Mouse (Mus musculus) layer of hippocampus, postnatal 36 days (tissue): ENCODE data around the gene Dst. TPM values are rescaled to one million over a fixed set of nuclear protein-coding genes. Genes with fewer than 3 reads are reported as not detected.

ENCODE experiments used
- DNase-seq, 2 experiments: peaks; one replicate each; pipeline ENCODE4 v3.0.0; 2022
- total RNA-seq, 2 experiments: library from RNA; stranded (reverse); gene quantifications; 2 replicates each; pipeline ENCODE4 v1.2.3; 2021

The Dst gene
- 100 to 1,000 TPM; 200 to 227 TPM for total RNA-seq

DNA sequence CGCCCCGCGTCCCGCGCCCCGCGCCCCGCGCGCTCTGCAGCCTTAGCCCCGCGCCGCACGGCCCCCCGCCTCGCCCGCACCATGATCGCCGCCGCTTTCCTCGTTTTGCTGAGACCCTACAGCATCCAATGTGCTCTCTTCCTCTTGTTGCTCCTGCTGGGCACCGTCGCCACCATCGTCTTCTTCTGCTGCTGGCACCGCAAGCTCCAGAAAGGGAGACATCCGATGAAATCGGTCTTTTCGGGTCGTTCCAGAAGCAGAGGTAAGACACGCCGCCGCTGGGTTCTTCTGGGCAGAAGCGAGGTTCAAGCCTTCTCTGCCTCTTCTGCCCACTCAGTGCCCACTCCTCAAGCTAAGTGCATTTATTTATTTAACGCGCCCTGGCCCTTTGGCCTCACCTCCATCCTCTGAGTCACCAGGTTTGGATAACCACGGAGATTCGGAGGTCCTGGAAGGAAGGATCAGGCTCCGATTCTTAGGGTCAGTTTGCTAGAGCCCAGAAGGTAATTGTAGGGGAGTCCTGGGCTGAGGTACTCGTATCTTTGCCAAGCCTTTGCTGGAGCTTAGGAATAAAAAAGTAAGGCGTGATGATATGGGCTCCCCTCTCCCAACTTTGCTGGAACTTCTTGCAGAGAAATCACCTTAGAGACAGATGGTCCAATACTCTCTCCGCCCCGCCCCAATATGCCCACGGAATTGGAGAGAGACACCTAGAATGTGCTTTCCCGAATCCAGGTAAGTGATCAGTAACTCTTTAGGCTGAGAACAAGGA is at the start of gene Dst:
Gene Dst, plus strand, starts transcription at position 35 of the 772 bp plus-strand sequence.
- no peak for DNase-seq

DNA sequence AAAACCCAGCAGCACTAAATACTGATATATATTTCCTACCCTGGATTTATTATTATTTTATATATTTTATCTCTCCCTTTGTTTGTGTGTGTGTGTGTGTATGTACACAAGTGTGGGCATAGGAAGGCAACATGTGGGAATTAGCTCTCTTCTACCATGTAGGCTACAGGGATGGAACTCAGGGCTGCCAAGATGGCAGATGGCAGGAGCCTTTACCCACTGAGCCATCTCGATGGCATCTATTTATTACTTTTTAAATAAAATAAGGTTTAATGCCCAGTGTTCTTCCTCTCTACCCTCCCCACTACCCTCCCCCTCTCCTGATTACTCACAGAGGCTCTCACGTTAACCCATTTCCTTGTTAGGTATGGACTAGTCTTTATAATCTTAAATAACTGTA is 39.0 kb upstream of the Dst start:
- no peak for DNase-seq

DNA sequence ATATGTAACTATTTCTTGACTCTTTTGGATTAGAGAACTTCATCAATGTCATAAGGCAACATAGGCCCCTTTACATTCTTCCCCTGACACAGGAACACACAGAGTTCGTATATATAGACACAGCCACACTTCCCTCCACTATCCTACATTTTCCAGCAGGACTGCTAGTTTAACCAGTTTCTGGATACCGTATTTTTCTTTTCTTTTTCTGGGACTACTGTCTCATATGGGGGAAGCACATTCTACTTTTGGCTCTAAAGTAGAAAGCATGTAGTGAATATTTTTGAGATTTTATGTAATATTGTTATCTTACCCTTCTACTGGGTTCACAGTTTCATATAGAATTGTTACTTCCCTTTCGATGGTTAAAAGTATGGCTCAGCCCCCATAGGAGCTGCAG is 38.6 kb upstream of the Dst start:
- DNase-seq = no peak

DNA sequence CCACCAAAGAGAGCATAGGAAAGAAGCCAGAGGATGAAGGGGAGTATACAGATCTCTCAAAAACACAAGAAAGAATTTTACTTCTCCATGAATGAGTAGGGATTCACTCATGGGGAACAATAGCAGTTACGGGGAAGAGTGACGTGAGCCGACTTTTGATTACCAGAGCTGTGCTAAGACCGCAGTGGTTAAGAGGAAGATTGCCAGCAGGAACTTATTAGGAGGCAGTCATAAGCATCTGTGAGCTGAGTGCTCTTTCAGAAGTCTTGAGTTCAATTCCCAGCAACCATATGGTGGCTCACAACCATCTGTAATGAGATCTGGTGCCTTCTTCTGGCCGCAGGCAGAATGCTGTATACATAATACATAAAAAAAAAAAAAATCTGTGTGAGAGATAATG is 34.5 kb upstream of the Dst start:
- DNase-seq = no peak

DNA sequence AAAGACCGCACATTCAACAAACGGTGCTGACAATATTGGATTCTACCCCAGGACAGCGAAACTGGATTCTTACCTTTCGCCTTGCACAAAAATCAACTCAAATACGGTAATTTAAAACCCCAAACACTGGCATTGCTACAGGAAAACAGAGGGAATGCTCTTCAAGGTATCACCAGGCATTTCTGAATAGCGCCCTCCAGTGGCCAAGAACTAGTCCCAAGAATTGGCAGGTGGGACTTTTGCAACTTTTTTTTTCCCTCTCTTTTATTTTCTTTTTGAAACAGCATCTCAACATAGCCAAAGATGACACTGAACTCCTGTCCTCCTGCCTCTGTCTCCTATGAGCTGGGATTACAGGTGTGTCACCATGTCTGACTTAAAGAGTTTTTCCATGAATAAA is 32.3 kb upstream of the Dst start:
- no peak for DNase-seq

DNA sequence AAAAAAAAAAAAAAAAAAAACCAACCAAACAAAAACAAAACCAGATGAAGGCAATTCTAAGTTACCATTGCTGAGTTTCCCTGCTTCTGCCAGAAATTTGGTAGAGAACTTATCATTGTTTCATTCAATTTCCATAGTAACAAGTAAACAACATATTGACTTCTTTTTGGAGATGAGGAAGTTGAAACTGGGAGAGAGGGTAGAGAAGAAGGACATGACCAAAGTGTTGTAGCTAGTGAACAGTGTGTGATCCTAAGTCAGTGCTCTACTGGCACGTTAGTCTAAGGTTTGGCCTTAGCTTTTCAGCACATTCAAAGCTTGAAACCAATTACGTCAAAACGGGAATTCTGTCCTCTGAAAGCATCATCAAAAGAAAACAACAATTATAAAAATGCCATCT is 31.6 kb upstream of the Dst start:
- DNase-seq = no peak

DNA sequence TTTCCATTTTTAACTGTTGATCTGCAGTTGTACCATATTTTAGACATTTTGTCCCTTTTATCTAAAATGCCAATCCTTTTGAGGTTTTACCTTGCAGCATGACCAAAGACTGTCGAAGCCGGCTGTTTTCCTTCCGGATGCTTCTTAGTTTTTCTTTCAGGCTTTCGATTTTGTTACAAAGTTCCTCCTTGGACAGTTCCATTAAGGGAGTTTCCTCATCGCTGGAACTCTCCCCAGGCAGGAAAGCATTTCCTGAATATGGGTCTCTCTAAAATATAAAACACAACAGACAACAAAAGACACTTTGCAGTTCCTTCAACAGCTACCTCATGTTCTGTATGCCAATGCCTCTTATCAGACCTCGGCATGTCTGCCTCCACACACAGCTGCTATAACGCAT is 29.9 kb upstream of the Dst start:
- DNase-seq = no peak

DNA sequence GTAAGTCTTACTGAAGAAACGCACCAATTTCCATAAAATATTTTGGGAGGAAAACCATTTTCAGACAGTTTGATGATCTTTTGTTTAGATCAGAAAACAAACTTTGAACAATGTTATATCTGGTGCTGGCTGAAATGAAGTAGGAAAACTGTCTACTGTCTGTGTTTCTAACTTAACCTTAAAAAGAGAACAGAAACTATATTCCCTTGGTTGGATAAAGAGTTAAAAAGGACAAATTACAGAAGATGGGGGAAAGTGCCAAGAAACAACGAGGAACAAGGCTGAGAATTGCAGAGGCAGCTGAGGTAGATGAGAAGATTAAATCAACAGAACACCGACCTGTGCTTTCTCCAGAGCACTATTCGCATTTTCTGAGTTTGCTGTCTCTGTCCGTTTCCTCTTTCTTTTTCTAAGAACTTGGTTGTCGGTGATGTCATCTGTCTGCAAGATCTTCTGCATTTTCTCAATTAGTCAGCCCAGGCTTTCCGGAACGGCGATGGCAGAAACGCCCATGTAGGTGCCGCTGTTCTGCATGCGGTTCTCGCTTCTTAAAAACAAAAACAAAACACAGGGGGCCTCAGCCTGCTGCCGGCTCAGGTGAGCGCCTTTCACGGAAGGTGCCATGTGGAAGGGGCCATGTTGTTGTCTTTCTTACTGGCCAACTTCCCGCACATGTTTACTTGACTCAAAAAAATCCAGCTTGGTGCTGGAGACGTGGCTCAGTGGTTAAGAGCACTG is 24.8 kb upstream of the Dst start:
- DNase-seq = peak in 1 of 2 experiments; percentile 25

DNA sequence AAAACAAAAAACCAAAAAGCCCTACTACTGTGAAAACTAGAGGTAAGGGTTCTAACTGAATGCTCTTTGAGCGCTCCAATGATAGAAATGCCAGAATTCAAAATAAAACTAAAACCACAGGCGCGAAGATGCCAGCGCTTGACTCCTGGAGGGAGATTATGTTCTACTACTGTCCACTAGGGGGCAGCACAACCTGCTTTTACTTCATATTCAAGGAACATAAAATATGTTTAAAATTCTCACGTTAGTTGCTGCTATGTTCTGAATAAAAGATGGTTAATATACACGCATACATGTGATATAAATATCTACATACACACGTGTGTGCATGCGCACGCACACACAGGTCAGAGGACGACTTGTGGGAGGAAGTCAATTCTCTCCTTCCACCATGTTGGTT is 15.2 kb upstream of the Dst start:
- DNase-seq = no peak

DNA sequence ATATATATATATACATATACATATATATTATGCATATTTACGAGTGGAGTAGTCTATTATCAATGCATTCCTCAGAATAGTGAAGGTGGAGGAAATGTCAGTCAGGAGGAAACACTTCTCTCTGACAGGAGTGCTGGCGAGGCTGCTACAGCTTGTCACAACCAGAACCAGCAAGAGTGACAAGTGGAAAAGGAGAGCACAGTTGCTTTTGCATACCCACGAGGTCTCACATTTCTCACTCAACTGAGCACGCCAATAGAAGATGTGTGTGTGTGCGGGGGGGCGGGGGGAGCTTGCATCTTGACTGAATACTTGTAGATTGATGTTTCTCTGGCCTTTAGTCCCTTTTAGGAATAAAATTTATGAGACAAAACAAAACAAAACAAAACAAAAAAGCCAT is 11.9 kb upstream of the Dst start:
- DNase-seq = no peak

DNA sequence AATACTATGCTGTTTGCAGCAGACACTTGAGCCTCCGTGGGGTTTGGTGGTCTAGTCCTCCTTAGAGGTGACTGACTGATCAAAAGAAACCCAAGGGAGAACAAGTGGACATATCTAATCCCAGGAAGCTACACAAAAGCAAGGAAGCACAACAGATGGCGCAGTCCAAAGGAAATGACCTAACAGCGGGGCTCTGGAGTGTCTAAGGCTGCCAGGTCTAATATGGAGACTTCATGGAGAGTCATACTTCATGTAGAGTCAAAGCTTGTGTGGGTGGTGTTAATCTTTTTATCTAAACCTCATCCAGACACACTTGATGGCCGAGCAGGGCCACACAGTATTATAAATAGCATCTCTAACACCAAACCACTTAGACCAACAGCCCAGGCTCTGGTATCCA is 11.4 kb upstream of the Dst start:
- no peak for DNase-seq

DNA sequence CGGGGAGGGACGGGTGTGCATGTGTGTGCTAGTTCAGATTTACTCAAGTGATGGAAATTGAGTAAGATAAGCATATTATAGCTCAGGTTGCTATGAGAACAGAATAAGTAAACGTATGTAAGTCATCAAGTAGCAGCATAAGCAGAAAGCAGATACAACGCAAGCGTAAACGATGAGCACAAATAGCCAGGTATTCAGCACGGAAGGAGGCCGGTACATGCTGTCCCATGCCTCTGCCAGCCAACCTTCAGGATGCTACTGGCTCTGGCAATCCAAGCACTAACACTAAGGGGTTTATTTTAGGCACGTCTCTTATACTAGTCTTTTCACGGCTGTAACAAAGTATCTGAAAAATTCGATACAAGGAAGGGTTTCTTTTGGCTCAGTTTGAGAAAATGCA is 10.6 kb upstream of the Dst start:
- DNase-seq = no peak

DNA sequence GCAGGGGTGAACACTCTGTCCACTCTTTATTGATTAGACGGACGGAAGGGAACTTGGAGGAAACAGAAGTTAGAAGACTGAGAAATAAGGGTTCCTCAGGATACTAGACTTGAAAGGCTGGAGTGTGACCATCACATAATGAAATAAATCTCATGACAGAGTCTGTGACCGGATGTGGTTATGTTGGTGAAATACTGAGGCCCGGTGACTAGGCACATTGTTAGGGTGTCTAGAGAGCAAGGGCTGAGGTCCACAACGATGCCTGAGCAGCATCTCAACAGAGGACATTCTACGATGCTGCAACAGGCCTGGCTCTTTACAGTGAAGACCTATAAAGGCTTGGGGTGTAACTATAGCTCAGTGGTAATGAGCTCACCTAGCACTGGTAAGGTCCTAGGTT is 9.7 kb upstream of the Dst start:
- DNase-seq = no peak

DNA sequence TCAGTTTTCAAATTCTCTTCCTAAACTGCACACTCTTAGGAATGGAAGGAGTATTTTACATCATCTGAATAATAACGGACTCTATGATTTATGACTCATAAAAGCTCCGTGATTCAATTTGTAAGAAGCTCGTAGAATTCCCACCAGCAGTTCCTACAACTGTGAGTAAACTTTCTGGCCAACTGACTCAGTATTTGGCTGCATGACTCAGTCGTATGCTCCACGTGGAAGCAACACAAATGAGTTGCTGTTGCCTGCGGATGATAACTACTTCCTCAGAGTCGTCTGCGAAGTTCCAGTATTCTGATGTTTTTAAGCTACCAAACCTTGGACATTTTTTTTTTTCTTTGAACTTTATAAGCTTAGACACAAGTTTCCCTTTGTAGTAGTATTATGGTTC is 7.8 kb upstream of the Dst start:
- DNase-seq = peak in 1 of 2 experiments; percentile 23

DNA sequence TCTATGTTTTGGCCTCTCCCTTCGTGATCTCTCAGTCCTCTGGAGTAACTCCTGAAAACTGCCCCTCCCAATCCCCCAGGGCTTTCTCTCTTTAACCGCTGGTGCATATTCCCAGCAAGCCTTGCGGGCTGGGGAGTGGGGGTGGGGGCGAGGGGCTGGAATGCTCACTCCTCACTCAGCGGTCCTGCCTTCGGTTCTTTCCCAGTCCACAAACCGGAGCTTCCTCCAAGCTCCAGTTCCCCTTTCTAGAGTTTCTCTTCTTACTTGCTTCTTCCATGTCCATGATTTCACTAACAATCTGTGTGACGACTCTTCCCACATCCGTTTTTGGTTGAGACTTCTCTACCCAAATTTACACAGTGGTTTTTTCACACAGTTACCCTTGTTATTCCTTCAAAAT is 4.4 kb upstream of the Dst start:
- DNase-seq = no peak

DNA sequence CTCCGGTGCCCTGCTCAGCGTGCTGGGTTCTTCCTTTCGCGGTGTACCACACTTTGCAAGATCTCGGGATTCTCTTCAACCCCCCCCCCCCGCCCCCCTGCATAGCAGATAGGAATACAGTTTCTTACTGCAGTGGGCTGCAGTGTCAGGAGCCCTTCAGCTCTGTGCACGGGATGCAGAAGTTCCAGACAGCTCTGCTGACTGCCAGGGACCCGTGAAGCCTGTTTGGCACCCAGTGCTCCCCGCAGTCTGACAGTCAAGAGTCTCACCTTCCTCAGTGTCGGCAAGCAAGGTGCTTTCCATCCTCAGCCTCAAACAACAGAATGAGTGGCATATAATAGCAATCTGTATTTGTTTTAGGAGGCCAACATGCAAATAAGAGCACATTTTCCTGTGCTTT is 1.8 kb upstream of the Dst start:
- DNase-seq = no peak

DNA sequence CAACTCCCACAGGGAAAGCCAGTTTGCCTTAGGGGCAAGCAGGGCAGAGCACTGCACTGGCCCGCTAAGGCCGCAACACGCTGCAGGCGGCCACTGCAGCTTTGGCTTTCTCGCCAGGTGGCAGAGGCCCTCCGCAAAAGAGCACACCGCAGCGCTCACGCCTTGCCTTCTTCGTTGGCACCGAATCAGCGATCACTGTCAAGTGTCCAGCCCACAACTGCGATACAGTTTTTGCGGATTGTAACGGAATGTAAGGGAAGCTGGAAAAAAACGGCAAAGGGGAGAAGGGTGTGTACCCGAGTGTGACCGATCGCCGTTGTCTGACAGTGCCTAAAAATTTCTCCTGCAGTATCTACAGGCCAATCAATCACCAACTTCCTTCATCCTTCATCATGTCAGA is 1.1 kb upstream of the Dst start:
- peak in 1 of 2 experiments; percentile 14 for DNase-seq

DNA sequence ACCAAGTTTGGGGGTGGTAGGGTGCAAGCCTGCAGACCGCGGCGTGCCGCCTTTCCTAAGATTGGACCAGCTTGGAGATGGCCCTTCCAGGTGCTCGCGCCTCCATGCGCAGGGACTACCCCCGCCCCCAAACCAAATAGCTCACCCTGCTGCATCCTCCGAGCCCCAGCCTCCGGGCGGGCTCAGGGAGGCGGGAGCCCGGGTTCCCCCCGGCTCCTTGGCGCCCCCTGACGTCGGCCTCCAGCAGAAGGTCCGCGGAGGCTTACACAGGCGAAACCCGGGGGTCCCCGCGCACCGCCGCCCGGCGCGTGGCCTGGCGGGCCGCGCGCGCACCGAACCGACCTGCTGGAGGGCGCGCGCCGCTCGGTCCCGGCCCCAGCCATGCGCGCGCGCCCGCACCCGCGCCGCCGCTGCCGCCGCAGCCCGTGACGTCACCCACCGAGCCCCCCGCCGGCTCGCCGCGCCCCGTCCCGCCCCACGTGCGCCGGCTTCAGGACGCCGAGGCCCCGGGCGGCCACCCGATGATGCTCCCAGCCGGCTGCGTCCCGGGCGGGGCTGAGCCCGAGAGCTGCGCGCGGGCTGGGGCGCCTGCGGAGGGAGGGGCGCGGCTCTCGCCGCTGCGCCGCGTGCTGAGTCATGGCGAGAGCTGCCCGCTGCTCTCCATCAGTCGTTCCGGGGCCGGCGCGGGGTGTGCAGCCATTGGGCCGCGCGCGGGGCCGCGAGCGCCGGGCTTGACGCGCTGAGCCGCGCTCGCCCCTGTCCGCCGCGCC is 419 bp upstream of the Dst start, which contains the start of gene Bend6:
Gene Bend6, minus strand, starts transcription at position 396 of the 770 bp plus-strand sequence.
- peak; percentile 79 for DNase-seq

DNA sequence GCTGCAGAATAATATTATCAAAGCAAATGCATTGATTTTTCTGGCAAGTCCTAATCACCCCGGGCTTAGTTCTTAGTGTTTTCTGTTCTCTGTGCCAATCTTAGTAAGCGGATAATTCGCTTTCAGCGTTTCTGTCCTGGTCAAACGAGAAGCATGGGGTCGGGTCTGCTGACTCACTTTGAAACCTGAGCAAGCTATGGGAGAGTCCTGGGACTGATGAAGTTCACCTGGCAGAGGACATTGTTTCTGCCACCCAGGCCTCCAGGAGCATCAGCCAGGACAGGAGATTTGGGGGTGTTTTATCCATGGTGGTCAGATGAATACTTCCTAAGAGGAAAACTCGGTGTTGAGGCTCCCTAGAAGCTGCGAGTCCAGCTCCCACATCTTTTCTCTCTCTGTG is 3.6 kb downstream of the Dst start:
- DNase-seq = no peak

DNA sequence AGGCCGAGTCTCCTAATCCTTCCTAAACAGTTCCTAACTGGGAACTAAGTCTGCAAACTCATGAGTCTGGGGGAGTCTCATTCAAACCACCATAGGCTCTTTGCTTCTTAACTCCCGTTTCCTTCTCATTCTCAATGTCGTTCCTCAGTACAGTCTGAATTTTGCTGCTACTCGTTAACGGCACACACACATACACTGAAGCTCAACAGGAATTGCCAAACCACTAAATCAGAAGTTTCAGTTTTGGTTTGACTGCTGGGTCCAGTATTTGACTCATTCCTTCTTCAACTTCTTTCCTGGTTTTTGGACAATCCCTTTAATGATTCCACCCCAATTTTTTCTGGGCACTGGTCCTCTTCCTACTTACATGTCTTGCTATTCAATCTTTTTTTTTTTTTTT is 8.5 kb downstream of the Dst start:
- DNase-seq = no peak

DNA sequence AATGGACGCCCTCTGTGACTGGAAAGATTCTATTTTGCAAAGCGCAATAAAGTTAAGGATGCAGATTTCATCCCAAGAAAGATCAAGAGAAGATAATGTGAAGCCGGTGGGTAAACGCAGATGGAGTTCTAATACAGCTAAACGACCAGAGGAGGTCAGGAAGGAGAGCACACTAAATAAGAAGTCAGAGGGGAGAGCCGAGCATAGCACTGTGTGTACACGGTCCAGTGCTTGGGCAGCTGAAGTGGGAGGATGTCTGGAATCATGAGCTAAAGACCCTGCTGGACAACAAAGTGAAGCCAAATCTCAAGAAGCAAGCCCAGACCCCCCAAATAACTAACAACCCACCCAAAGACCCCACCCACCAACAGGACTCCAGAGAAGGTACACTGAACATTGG is 14.9 kb downstream of the Dst start:
- no peak for DNase-seq

DNA sequence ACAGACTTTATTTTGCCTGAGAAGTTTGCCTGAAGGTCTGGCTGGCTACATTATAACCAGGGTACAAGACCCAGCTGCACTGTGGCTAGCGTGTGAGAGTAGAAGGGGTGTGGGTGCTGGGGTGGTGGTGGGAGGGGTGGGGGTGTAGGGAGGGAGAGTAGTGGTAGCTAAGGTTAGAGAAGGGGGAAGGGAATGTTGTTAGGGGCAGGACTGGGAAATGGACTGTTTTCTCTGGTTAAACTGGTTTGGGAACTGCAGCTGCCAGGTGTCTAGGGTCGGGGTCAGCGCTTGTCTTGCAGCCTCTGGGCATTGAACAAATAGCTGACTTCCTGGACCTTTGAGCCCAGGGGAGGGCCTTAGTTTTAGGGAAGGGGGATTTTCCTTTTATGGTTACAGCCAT is 17.3 kb downstream of the Dst start:
- DNase-seq = no peak

DNA sequence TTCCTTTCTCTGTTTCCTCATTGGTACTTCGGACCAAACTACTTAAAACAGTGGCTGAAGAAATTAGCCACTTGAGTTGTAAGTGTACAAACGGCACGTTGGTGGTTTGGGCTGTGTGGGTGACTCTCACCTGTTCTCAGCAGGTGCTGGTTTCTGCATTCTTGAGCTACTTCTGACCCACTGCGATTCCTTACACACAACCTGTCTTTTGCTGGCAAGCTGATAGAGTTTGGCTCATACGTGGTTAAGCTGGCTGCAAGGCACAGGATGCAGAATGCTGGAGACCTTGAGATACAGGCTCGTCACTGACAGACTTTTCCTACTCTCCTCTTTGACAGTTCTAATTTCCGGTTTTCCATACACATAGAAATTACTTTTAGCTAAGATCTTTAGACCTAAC is 19.4 kb downstream of the Dst start:
- no peak for DNase-seq
